Mouse (Mus musculus): ENCODE data around the gene Nlrp10.

- TF ChIP-seq CTCF (IDR thresholded peaks at IDR 0.05; ENCODE audit: control insufficient read depth, insufficient read depth, low read length): no peak
- TF ChIP-seq POLR2A (IDR thresholded peaks at IDR 0.05; ENCODE audit: borderline replicate concordance, control insufficient read depth, low read depth, low read length): no peak
Observed at GRCm38 (mm10) chr7:108934836-108935235, 4.9 kb upstream of the Nlrp10 start.

Measured in bone marrow, adult 2 months (tissue).